Mouse (Mus musculus) liver, adult 2 months (tissue): Measurements from ENCODE around the gene Tmem217.

Source experiments
- CTCF ChIP-seq: fragments of 200-500 bp; IDR thresholded peaks from 2 replicates; pipeline ENCODE4 v1.5.1; 2011; ENCODE audit warnings: low read depth, low read length, control low read depth
- POLR2A ChIP-seq: fragments of 200-500 bp; IDR thresholded peaks from 2 replicates; pipeline ENCODE4 v1.6.1; 2011; ENCODE audit warnings: low read length, control low read depth; ENCODE audit not compliant: insufficient read depth; ENCODE audit errors: extremely low read depth

DNA sequence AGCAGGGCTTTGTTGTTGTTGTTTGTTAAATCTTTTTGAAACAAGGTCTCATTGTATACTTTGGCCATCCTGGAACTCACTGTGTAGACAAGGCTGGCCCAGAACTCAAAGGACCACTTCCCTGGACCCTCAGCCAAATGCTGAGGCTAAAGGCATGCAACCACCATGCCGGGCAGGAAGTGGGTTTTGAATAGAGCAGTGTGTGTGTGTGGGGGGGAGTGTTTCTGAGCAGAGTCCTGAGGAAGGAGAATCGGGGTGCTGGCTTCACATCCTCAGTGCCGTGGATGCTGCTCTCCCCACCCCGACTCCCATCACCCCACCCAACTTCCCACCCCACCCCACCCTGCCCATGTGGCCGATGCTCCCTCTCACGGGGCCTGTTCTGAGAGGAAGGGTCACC lies 33.3 kb upstream of the Tmem217 start:
- TF ChIP-seq CTCF (no peak), POLR2A (no peak)
